8 mouse cellular contexts compared by ENCODE assay signal in the genomic region with DNA sequence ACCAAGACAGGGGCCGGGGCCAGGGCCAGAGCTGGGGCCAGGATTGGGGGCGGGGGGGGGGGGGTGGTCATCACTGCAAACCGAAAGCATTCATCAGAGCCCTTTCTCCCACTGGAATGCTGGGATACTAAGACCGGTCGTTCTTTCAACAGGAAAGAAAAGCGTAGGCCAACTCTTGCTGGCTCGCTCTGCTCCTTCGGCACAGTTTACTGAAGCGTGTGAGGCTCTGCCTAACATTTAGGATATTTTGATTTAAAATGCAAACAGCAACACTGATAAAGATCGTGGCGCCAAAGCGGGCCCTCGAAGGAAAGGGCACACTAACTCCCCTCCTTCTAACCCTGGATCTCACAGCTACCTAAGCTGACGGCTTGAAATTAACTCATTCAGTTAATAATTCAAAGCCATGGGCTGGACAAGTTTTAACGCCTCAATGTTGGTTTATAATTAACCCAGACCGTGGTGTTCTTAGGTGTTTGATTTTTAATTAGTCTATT.
DNase-seq lines count a peak whose midpoint lies in the region; ATAC-seq and TF ChIP-seq lines count a peak whose summit lies in the region.

No protein-coding gene starts in this region.

- no peak for ATAC-seq in hindbrain, embryonic 14.5 days (ENCODE audit: low FRiP score)
- ATAC-seq in stomach, embryonic 16.5 days (ENCODE audit: insufficient read depth, low FRiP score) = no peak

- H3K4me2 ChIP-seq in hindbrain, embryonic 14.5 days (replicated peaks) = no peak overlapping the region
- H3K4me2 ChIP-seq in stomach, embryonic 16.5 days (ENCODE audit: low read depth, low read length) = peak overlapping the region; percentile 35

- no peaks in the 10 kb centered on the region for H3K27me3 ChIP-seq in spleen, adult 2 months (ENCODE audit: control insufficient read depth, insufficient read depth, low read length)
- no peaks in the 10 kb centered on the region for H3K27me3 ChIP-seq in hindbrain, embryonic 14.5 days (ENCODE audit: control insufficient read depth, insufficient read depth, low read length)
- H3K27me3 ChIP-seq in stomach, embryonic 16.5 days (ENCODE audit: control insufficient read depth, insufficient read depth, low read length) = no peaks in the 10 kb centered on the region

- H3K36me3 ChIP-seq in spleen, adult 2 months (ENCODE audit: control insufficient read depth, insufficient read depth, low read length) = no peaks in the 10 kb centered on the region
- no peaks in the 10 kb centered on the region for H3K36me3 ChIP-seq in hindbrain, embryonic 14.5 days (replicated peaks; ENCODE audit: control insufficient read depth, insufficient read depth)
- no peaks in the 10 kb centered on the region for H3K36me3 ChIP-seq in stomach, embryonic 16.5 days (ENCODE audit: control insufficient read depth, insufficient read depth, low read length)

- 87% methylated on average over 16 of the region's 16 CpGs for WGBS in spleen, adult 2 months
- WGBS in hindbrain, embryonic 14.5 days = 46% methylated on average over 16 of the region's 16 CpGs
- 43% methylated on average over 16 of the region's 16 CpGs for WGBS in stomach, embryonic 16.5 days

- peak overlapping the region; percentile 56 for H3K27ac ChIP-seq in spleen, adult 2 months (ENCODE audit: insufficient read depth, low read length)
- H3K27ac ChIP-seq in hindbrain, embryonic 14.5 days = peak overlapping the region; percentile 59
- H3K27ac ChIP-seq in stomach, embryonic 16.5 days (ENCODE audit: low read length) = peak overlapping the region; percentile 72

- no peaks in the 10 kb centered on the region for H3K9me3 ChIP-seq in hindbrain, embryonic 14.5 days (ENCODE audit: control insufficient read depth, low read length)
- H3K9me3 ChIP-seq in stomach, embryonic 16.5 days (replicated peaks; ENCODE audit: control insufficient read depth, low read length) = no peaks in the 10 kb centered on the region

- DNase-seq in spleen, adult 2 months (ENCODE audit: low read depth in 1 of 2, low spot score in 2 of 2) = no peak
- no peak for DNase-seq in spleen, postnatal 36 days (ENCODE audit: low spot score in 2 of 2)
- DNase-seq in hindbrain, embryonic 14.5 days (ENCODE audit: low spot score) = no peak
- DNase-seq in kidney, postnatal 25 days = peak; percentile 64 to 85
- no peak for DNase-seq in testis, postnatal 10 days (ENCODE audit: low spot score)
- no peak for DNase-seq in right cerebral cortex, adult 18-20 months
- no peak for DNase-seq in thymus, postnatal 4 days

- H3K4me1 ChIP-seq in spleen, adult 2 months (ENCODE audit: control insufficient read depth, insufficient read depth, insufficient read length) = peaks cover 40% of the 10 kb centered on the region
- peaks cover 56% of the 10 kb centered on the region for H3K4me1 ChIP-seq in hindbrain, embryonic 14.5 days (replicated peaks; ENCODE audit: control insufficient read depth, insufficient read depth, low read length)
- peaks cover 57% of the 10 kb centered on the region for H3K4me1 ChIP-seq in stomach, embryonic 16.5 days (ENCODE audit: control insufficient read depth, insufficient read depth, low read length)

- TF ChIP-seq CTCF in spleen, adult 2 months (IDR thresholded peaks at IDR 0.05; ENCODE audit: extremely low read depth, insufficient read depth, insufficient read length, insufficient replicate concordance) = no peak

- TF ChIP-seq POLR2A in spleen, adult 2 months (IDR thresholded peaks at IDR 0.05; ENCODE audit: low read depth, low read length) = no peak

- no peak overlapping the region for H3K4me3 ChIP-seq in spleen, adult 2 months (ENCODE audit: extremely low read depth, insufficient read depth, insufficient read length)
- H3K4me3 ChIP-seq in hindbrain, embryonic 14.5 days (replicated peaks; ENCODE audit: low read length) = no peak overlapping the region
- no peak overlapping the region for H3K4me3 ChIP-seq in stomach, embryonic 16.5 days (replicated peaks; ENCODE audit: low read length)

- no peak overlapping the region for H3K9ac ChIP-seq in hindbrain, embryonic 14.5 days
- H3K9ac ChIP-seq in stomach, embryonic 16.5 days (ENCODE audit: low read length) = no peak overlapping the region; the same call in 1 of the 2 replicates

Comparison
In these comparisons a context has a peak if more than half of its experiments do, and no peak if none do; other contexts are left out.
1. DNase-seq: peak in kidney, postnatal 25 days (2 of 2); none in spleen, adult 2 months (0 of 2), spleen, postnatal 36 days (0 of 2), hindbrain, embryonic 14.5 days (single experiment), testis, postnatal 10 days (single experiment), right cerebral cortex, adult 18-20 months (single experiment) and thymus, postnatal 4 days (single experiment).
2. Peak in every context shown above with its lines, with median percentiles within 50 percentile points of each other: H3K27ac ChIP-seq.